Mouse (Mus musculus): ENCODE measurements around the gene Wdtc1. TPM values are rescaled to one million over a fixed set of nuclear protein-coding genes. Genes with fewer than 3 reads are reported as not detected.
A peak's percentile ranks its signal among the peaks of the same experiment; 100 is the strongest.

Gene Wdtc1
- polyA plus RNA-seq, 1 experiment from 2014 or later, result 19.3 TPM

GRCm38 (mm10) chr4:133307331-133307730 lies 46.0 kb downstream of the Wdtc1 start:
- Histone ChIP-seq H3K9ac (replicated peaks; ENCODE audit: low read depth, low read length) (no peak overlapping the region), H3K4me1 (replicated peaks; ENCODE audit: control insufficient read depth, insufficient read depth, low read length) (peaks cover 2% of the 10 kb centered on the region), H3K27me3 (replicated peaks; ENCODE audit: control insufficient read depth, insufficient read depth, low read length) (no peaks in the 10 kb centered on the region), H3K9me3 (ENCODE audit: control insufficient read depth, low read length) (no peaks in the 10 kb centered on the region), H3K36me3 (ENCODE audit: control insufficient read depth, insufficient read depth) (peaks cover 8% of the 10 kb centered on the region; the same call in 1 of the 2 replicates), H3K4me2 (ENCODE audit: low read length) (no peak overlapping the region), H3K27ac (ENCODE audit: low read length) (no peak overlapping the region), H3K4me3 (replicated peaks; ENCODE audit: low read length) (no peak overlapping the region)
- ATAC-seq, result no peak
- 31% methylated on average over 3 of the region's 3 CpGs for WGBS

- H3K9ac ChIP-seq (replicated peaks; ENCODE audit: low read depth, low read length), result no peak overlapping the region
- no peak overlapping the region for H3K27ac ChIP-seq (ENCODE audit: low read length)
- peaks cover 8% of the 10 kb centered on the region; the same call in 1 of the 2 replicates for H3K36me3 ChIP-seq (ENCODE audit: control insufficient read depth, insufficient read depth)
- WGBS, result 90% methylated on average over 7 of the region's 7 CpGs
- H3K9me3 ChIP-seq (ENCODE audit: control insufficient read depth, low read length), result no peaks in the 10 kb centered on the region
- H3K4me2 ChIP-seq (ENCODE audit: low read length), result no peak overlapping the region
- no peak overlapping the region for H3K4me3 ChIP-seq (replicated peaks; ENCODE audit: low read length)
- H3K4me1 ChIP-seq (replicated peaks; ENCODE audit: control insufficient read depth, insufficient read depth, low read length), result peaks cover 8% of the 10 kb centered on the region
- ATAC-seq, result no peak
- H3K27me3 ChIP-seq (replicated peaks; ENCODE audit: control insufficient read depth, insufficient read depth, low read length), result no peaks in the 10 kb centered on the region
Measured at GRCm38 (mm10) chr4:133305825-133306224, 47.5 kb downstream of the Wdtc1 start.

- Histone ChIP-seq H3K9me3 (ENCODE audit: control insufficient read depth, low read length) (no peaks in the 10 kb centered on the region), H3K27me3 (replicated peaks; ENCODE audit: control insufficient read depth, insufficient read depth, low read length) (no peaks in the 10 kb centered on the region), H3K9ac (replicated peaks; ENCODE audit: low read depth, low read length) (no peak overlapping the region), H3K27ac (ENCODE audit: low read length) (no peak overlapping the region), H3K4me1 (replicated peaks; ENCODE audit: control insufficient read depth, insufficient read depth, low read length) (peaks cover 18% of the 10 kb centered on the region), H3K4me3 (replicated peaks; ENCODE audit: low read length) (no peak overlapping the region), H3K36me3 (ENCODE audit: control insufficient read depth, insufficient read depth) (peaks cover 8% of the 10 kb centered on the region; the same call in 1 of the 2 replicates), H3K4me2 (ENCODE audit: low read length) (no peak overlapping the region)
- 93% methylated on average over 7 of the region's 7 CpGs for WGBS
- ATAC-seq, result no peak
Measured at GRCm38 (mm10) chr4:133304770-133305169, 48.5 kb downstream of the Wdtc1 start.

- Histone ChIP-seq H3K9ac (replicated peaks; ENCODE audit: low read depth, low read length) (no peak overlapping the region), H3K4me2 (ENCODE audit: low read length) (no peak overlapping the region), H3K27me3 (replicated peaks; ENCODE audit: control insufficient read depth, insufficient read depth, low read length) (no peaks in the 10 kb centered on the region), H3K36me3 (ENCODE audit: control insufficient read depth, insufficient read depth) (peaks cover 3% of the 10 kb centered on the region; the same call in 1 of the 2 replicates), H3K4me1 (replicated peaks; ENCODE audit: control insufficient read depth, insufficient read depth, low read length) (peaks cover 37% of the 10 kb centered on the region), H3K9me3 (ENCODE audit: control insufficient read depth, low read length) (no peaks in the 10 kb centered on the region), H3K27ac (ENCODE audit: low read length) (no peak overlapping the region), H3K4me3 (replicated peaks; ENCODE audit: low read length) (no peak overlapping the region)
- 77% methylated on average over 5 of the region's 5 CpGs for WGBS
- ATAC-seq, result no peak
Measured at GRCm38 (mm10) chr4:133302668-133303067, 50.6 kb downstream of the Wdtc1 start.

GRCm38 (mm10) chr4:133301802-133302201 lies 51.5 kb downstream of the Wdtc1 start:
- 0 out of 2 replicates have a peak overlapping the region, but pooled peaks have one; percentile 6 for H3K27ac ChIP-seq (ENCODE audit: low read length)
- H3K9me3 ChIP-seq (ENCODE audit: control insufficient read depth, low read length), result no peaks in the 10 kb centered on the region
- H3K9ac ChIP-seq (replicated peaks; ENCODE audit: low read depth, low read length), result no peak overlapping the region
- no peak overlapping the region for H3K4me2 ChIP-seq (ENCODE audit: low read length)
- H3K27me3 ChIP-seq (replicated peaks; ENCODE audit: control insufficient read depth, insufficient read depth, low read length), result no peaks in the 10 kb centered on the region
- H3K4me1 ChIP-seq (replicated peaks; ENCODE audit: control insufficient read depth, insufficient read depth, low read length), result peaks cover 41% of the 10 kb centered on the region
- ATAC-seq, result no peak
- 25% methylated on average over 4 of the region's 4 CpGs for WGBS
- no peak overlapping the region for H3K4me3 ChIP-seq (replicated peaks; ENCODE audit: low read length)
- 0 out of 2 replicates have a peak, but pooled peaks cover 3% of the 10 kb centered on the region for H3K36me3 ChIP-seq (ENCODE audit: control insufficient read depth, insufficient read depth)

- H3K36me3 ChIP-seq (ENCODE audit: control insufficient read depth, insufficient read depth), result 0 out of 2 replicates have a peak, but pooled peaks cover 5% of the 10 kb centered on the region
- peak overlapping the region; percentile 94 for H3K27ac ChIP-seq (ENCODE audit: low read length)
Measured at GRCm38 (mm10) chr4:133300421-133300820, 52.9 kb downstream of the Wdtc1 start.

GRCm38 (mm10) chr4:133299701-133300100 lies 53.6 kb downstream of the Wdtc1 start:
- peak overlapping the region; percentile 30; the same call in 1 of the 2 replicates for H3K9ac ChIP-seq (replicated peaks; ENCODE audit: low read depth, low read length)
- 47% methylated on average over 5 of the region's 5 CpGs for WGBS

More at GRCm38 (mm10) chr4:133300421-133300820, 52.9 kb downstream of the Wdtc1 start:
- no peak for ATAC-seq
- Histone ChIP-seq H3K27me3 (replicated peaks; ENCODE audit: control insufficient read depth, insufficient read depth, low read length) (no peaks in the 10 kb centered on the region), H3K4me1 (replicated peaks; ENCODE audit: control insufficient read depth, insufficient read depth, low read length) (peaks cover 41% of the 10 kb centered on the region), H3K4me3 (replicated peaks; ENCODE audit: low read length) (no peak overlapping the region), H3K9me3 (ENCODE audit: control insufficient read depth, low read length) (no peaks in the 10 kb centered on the region), H3K9ac (replicated peaks; ENCODE audit: low read depth, low read length) (0 out of 2 replicates have a peak overlapping the region, but pooled peaks have one; percentile 1), H3K4me2 (ENCODE audit: low read length) (no peak overlapping the region)
- 86% methylated on average over 11 of the region's 11 CpGs for WGBS

GRCm38 (mm10) chr4:133298516-133299365 lies 54.5 kb downstream of the Wdtc1 start:
- Histone ChIP-seq H3K9me3 (ENCODE audit: control insufficient read depth, low read length) (no peaks in the 10 kb centered on the region), H3K27me3 (replicated peaks; ENCODE audit: control insufficient read depth, insufficient read depth, low read length) (no peaks in the 10 kb centered on the region), H3K4me2 (ENCODE audit: low read length) (no peak overlapping the region), H3K4me3 (replicated peaks; ENCODE audit: low read length) (no peak overlapping the region), H3K9ac (replicated peaks; ENCODE audit: low read depth, low read length) (no peak overlapping the region), H3K4me1 (replicated peaks; ENCODE audit: control insufficient read depth, insufficient read depth, low read length) (peaks cover 41% of the 10 kb centered on the region), H3K27ac (ENCODE audit: low read length) (peak overlapping the region; percentile 94), H3K36me3 (ENCODE audit: control insufficient read depth, insufficient read depth) (peaks cover 9% of the 10 kb centered on the region)
- ATAC-seq, result peak; percentile 29
- WGBS, result 28% methylated on average over 12 of the region's 12 CpGs

More at GRCm38 (mm10) chr4:133299701-133300100, 53.6 kb downstream of the Wdtc1 start:
- no peak overlapping the region for H3K4me3 ChIP-seq (replicated peaks; ENCODE audit: low read length)
- peaks cover 41% of the 10 kb centered on the region for H3K4me1 ChIP-seq (replicated peaks; ENCODE audit: control insufficient read depth, insufficient read depth, low read length)
- peak; percentile 79 for ATAC-seq
- H3K4me2 ChIP-seq (ENCODE audit: low read length), result no peak overlapping the region
- peak overlapping the region; percentile 94 for H3K27ac ChIP-seq (ENCODE audit: low read length)
- peaks cover 9% of the 10 kb centered on the region for H3K36me3 ChIP-seq (ENCODE audit: control insufficient read depth, insufficient read depth)
- no peaks in the 10 kb centered on the region for H3K27me3 ChIP-seq (replicated peaks; ENCODE audit: control insufficient read depth, insufficient read depth, low read length)
- H3K9me3 ChIP-seq (ENCODE audit: control insufficient read depth, low read length), result no peaks in the 10 kb centered on the region

- Histone ChIP-seq H3K27ac (ENCODE audit: low read length) (peak overlapping the region; percentile 94), H3K36me3 (ENCODE audit: control insufficient read depth, insufficient read depth) (peaks cover 9% of the 10 kb centered on the region), H3K9me3 (ENCODE audit: control insufficient read depth, low read length) (no peaks in the 10 kb centered on the region), H3K9ac (replicated peaks; ENCODE audit: low read depth, low read length) (peak overlapping the region; percentile 45), H3K4me2 (ENCODE audit: low read length) (peak overlapping the region; percentile 18; the same call in 1 of the 2 replicates), H3K27me3 (replicated peaks; ENCODE audit: control insufficient read depth, insufficient read depth, low read length) (no peaks in the 10 kb centered on the region), H3K4me1 (replicated peaks; ENCODE audit: control insufficient read depth, insufficient read depth, low read length) (peaks cover 48% of the 10 kb centered on the region), H3K4me3 (replicated peaks; ENCODE audit: low read length) (no peak overlapping the region)
- peak; percentile 80 for ATAC-seq
- 2% methylated on average over 5 of the region's 5 CpGs for whole genome bisulfite sequencing
Measured at GRCm38 (mm10) chr4:133297801-133298238, 55.5 kb downstream of the Wdtc1 start.
